Mouse (Mus musculus) cerebellum, postnatal 10 days (tissue): Measurements from ENCODE around the gene Olfr874.
A peak's percentile ranks its signal among the peaks of the same experiment; 100 is the strongest.
"Not testable (repeated sequence)": the region's sequence is repeated elsewhere in the genome, so short reads cannot be mapped to it uniquely, and the experiment has no call there.

Experiments used
- DNase-seq, 2 experiments: peaks; one replicate each; pipeline ENCODE4 v3.0.0; 2021; ENCODE audit warnings: mixed read lengths in 2 of 2

The Olfr874 gene

DNA sequence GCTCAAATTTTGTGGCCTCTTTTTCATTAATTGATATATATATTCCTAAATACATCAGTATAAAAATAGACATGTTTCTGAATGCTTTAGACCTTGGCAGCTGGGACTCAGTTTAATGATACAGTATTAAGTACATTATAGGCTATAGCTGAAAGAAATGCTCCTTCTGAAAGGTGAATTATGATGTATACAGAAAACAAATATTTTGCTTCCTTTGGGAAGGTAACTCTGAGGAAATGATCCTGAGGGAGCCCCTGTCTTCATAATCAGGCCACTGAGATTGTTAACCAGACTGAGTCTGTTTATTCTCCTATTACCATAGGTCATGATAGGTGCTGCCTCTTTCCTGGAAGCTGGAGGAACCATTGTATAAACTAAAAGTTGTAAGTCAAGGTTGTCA lies at the start of gene Olfr874:
TSS of gene Olfr874 (plus strand) at position 301 of the 400 bp plus-strand sequence.
- DNase-seq = no peak

GRCm38 (mm10) chr9:37716150-37716549 lies 28.8 kb upstream of the Olfr874 start, which contains the start of gene Olfr160:
Gene Olfr160 (minus strand): TSS chr9:37716250.
- DNase-seq = no peak

- no peak for DNase-seq
These were observed 10.6 kb upstream of the Olfr874 start for GRCm38 (mm10) chr9:37734310-37734709.

GRCm38 (mm10) chr9:37750319-37751075 lies 5.6 kb downstream of the Olfr874 start:
- no peak for DNase-seq

DNA sequence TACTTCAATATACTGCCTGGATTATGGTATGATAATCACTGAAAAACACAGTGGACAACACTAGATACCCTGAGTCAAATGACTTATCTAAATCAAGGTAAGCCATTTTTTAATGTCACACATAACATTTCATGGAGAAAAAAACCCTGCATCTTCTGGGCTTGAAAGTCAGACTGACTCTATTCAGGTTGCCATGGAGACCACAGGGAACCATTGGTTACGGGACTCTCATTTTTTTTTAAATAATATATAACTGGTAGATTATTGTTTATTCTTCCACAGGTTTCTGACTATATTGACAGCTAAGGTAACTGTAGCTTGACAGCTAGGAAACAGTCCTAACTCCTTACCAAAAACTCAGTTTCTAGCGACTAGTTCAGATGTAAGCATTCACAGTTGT lies 6.6 kb downstream of the Olfr874 start:
- no peak for DNase-seq

DNA sequence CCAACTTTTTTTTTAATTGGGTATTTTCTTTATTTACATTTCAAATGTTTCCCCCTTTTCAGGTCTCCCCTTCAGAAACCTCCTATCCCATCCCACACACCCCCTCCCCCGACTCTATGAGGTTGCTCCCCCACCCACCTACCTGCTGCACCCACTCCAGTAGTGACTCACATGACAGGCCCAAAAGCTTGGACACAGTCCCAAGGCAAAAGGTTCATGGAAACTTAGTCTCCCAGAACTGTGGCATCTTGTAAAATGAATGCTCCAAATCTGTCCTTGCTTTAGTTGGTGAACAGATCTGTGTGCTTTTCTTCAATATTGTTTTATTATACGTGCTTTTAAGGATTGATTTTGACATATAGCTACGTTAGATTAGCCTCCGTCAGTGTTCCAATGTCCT lies 7.1 kb downstream of the Olfr874 start:
- no peak for DNase-seq

DNA sequence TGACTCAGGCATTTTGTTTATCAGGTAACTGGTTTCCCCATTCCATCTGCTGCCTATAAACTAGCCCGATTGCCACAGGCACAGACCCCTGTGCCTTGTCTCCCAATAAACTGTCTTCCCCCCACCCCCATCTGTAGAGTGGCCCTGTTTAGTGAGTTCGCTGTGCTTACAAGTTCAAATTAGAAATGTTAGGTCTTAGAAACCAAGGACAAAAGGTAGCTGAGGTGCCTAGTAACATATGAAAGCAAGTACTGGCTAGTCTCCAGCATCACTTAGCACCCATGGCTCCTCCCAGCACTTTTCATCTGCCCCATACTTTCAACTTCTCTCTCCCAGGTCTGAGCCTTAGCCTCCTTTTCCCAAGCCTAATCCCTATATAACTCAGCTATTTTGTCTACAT lies 16.8 kb downstream of the Olfr874 start:
- no peak for DNase-seq

- DNase-seq = peak; percentile 9 to 12
These were observed 17.6 kb downstream of the Olfr874 start for GRCm38 (mm10) chr9:37762541-37762940.

DNA sequence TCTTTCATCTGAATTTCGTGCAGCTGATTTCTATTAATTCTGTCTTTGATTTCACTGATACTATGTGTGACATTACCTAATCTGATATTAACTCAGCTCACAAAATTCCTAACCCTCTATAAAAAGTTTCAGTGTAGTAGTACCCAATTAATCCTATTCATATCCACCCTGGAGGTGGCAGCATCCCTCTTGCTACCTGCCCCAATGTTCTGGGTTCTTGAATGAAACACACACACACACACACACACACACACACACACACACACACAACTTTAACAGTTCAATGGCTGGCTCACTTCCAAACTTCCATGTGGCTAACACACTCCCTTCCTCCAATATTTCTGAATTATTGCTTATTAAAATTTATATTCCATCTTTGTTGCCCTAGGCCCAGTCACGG lies 25.8 kb downstream of the Olfr874 start:
- no peak for DNase-seq

DNA sequence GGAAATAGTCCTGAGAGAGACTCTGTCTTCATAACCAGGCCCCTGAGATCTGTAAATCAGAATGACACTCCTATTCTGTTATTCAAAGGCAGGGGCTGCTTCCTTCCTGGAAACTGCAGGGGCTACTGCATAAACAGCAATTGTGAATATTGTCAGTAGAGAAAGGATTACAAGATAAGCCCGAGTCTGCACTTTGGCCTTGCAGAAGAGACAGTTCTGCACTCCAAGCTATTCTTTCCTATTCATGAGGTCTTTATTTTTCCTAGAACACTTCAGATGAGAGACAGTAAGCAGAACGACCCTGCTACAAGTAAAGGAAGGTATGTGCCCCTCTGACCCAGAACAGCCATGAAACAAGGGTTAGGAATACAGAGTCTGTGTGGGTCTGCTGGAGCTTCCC lies 26.9 kb downstream of the Olfr874 start, which contains the start of gene Olfr875:
TSS of gene Olfr875 (plus strand) at position 99 of the 400 bp plus-strand sequence.
- no peak for DNase-seq

DNA sequence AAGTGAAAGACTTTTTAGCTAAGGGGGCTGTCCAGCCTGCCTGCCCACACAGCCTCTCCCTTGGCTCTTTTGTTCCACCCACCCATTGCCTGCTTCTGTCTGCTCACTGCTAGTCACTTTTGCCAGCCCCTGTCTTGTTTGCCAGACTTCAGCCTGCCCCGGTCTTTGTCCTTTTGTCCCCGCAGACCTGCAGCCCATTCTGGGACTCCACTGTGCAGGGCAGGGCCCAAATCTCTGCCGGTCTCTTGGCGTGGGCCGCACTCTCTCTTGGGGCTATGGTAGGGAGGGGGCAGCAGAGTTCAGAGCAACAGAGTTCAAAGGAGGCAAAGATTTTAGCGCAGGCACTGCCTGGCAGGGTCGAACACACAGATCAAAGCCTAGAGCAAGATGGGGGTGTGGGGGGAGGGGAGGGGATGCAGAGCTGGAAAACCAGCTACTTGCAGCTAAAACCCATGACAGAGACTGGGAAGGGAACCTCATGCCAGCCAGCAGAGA lies 37.9 kb downstream of the Olfr874 start:
- DNase-seq = peak; percentile 38 to 54

- DNase-seq = not testable (repeated sequence)
These were observed 38.8 kb downstream of the Olfr874 start for GRCm38 (mm10) chr9:37783394-37784387.

GRCm38 (mm10) chr9:37786411-37786810 lies 41.5 kb downstream of the Olfr874 start:
- DNase-seq = no peak
